Mouse (Mus musculus): ENCODE measurements at regions not wholly inside any gene's neighbourhood (a gene's known extent, or its start where the extent isn't known, plus 50 kb on each side); places are given as distances from the start of the nearest gene placed in this dataset.
"Not testable (repeated sequence)": the region's sequence is repeated elsewhere in the genome, so short reads cannot be mapped to it uniquely, and the experiment has no call there.

GRCm38 (mm10) chr14:53741246-53741645 lies 512.7 kb downstream of the Dad1 start:
- H3K27ac ChIP-seq (ENCODE audit: low read depth, low read length); H3K27me3 ChIP-seq (replicated peaks; ENCODE audit: control insufficient read depth, insufficient read depth, low read length); H3K4me3 ChIP-seq (ENCODE audit: low read depth, low read length); ATAC-seq; H3K9me3 ChIP-seq (replicated peaks; ENCODE audit: control insufficient read depth, low read length); H3K4me1 ChIP-seq (ENCODE audit: control insufficient read depth, insufficient read depth, low read length); H3K9ac ChIP-seq (ENCODE audit: low read length); H3K4me2 ChIP-seq (ENCODE audit: low read length); H3K36me3 ChIP-seq (ENCODE audit: control insufficient read depth, insufficient read depth, low read length): not testable (repeated sequence)
- peak; percentile 28 for DNase-seq (ENCODE audit: low spot score)
- 50% methylated on average over 4 of the region's 4 CpGs for WGBS

GRCm38 (mm10) chr14:53737962-53738361 lies 515.9 kb downstream of the Dad1 start:
- H3K4me2 ChIP-seq (ENCODE audit: low read length); H3K4me1 ChIP-seq (ENCODE audit: control insufficient read depth, insufficient read depth, low read length); H3K4me3 ChIP-seq (ENCODE audit: low read depth, low read length); H3K27me3 ChIP-seq (replicated peaks; ENCODE audit: control insufficient read depth, insufficient read depth, low read length); H3K9me3 ChIP-seq (replicated peaks; ENCODE audit: control insufficient read depth, low read length); H3K9ac ChIP-seq (ENCODE audit: low read length); H3K27ac ChIP-seq (ENCODE audit: low read depth, low read length); H3K36me3 ChIP-seq (ENCODE audit: control insufficient read depth, insufficient read depth, low read length): not testable (repeated sequence)
- WGBS: 36% methylated on average over 4 of the region's 4 CpGs
- DNase-seq (ENCODE audit: low spot score) (peak; percentile 2), ATAC-seq (0 out of 2 replicates have a peak, but pooled peaks have one; percentile 37)

- not testable (repeated sequence) for H3K27me3 ChIP-seq (replicated peaks; ENCODE audit: control insufficient read depth, insufficient read depth, low read length); H3K4me3 ChIP-seq (ENCODE audit: low read depth, low read length); H3K4me2 ChIP-seq (ENCODE audit: low read length); ATAC-seq; H3K27ac ChIP-seq (ENCODE audit: low read depth, low read length); H3K4me1 ChIP-seq (ENCODE audit: control insufficient read depth, insufficient read depth, low read length); H3K9me3 ChIP-seq (replicated peaks; ENCODE audit: control insufficient read depth, low read length); H3K36me3 ChIP-seq (ENCODE audit: control insufficient read depth, insufficient read depth, low read length); DNase-seq (ENCODE audit: low spot score); H3K9ac ChIP-seq (ENCODE audit: low read length)
- 76% methylated on average over 4 of the region's 4 CpGs for WGBS
Measured at GRCm38 (mm10) chr14:53736274-53736673, 517.6 kb downstream of the Dad1 start.

GRCm38 (mm10) chr14:53731600-53731999 lies 522.3 kb downstream of the Dad1 start:
- not testable (repeated sequence) for H3K9ac ChIP-seq (ENCODE audit: low read length); H3K4me2 ChIP-seq (ENCODE audit: low read length); H3K27ac ChIP-seq (ENCODE audit: low read depth, low read length); H3K36me3 ChIP-seq (ENCODE audit: control insufficient read depth, insufficient read depth, low read length); ATAC-seq; H3K4me3 ChIP-seq (ENCODE audit: low read depth, low read length); H3K4me1 ChIP-seq (ENCODE audit: control insufficient read depth, insufficient read depth, low read length); DNase-seq (ENCODE audit: low spot score); H3K27me3 ChIP-seq (replicated peaks; ENCODE audit: control insufficient read depth, insufficient read depth, low read length); H3K9me3 ChIP-seq (replicated peaks; ENCODE audit: control insufficient read depth, low read length)
- no CpG with 5 or more reads among the region's 4 CpGs for WGBS

- not testable (repeated sequence) for H3K4me1 ChIP-seq (ENCODE audit: control insufficient read depth, insufficient read depth, low read length); H3K9me3 ChIP-seq (replicated peaks; ENCODE audit: control insufficient read depth, low read length); ATAC-seq; H3K27me3 ChIP-seq (replicated peaks; ENCODE audit: control insufficient read depth, insufficient read depth, low read length); H3K36me3 ChIP-seq (ENCODE audit: control insufficient read depth, insufficient read depth, low read length); H3K9ac ChIP-seq (ENCODE audit: low read length); H3K4me3 ChIP-seq (ENCODE audit: low read depth, low read length); DNase-seq (ENCODE audit: low spot score); H3K27ac ChIP-seq (ENCODE audit: low read depth, low read length); H3K4me2 ChIP-seq (ENCODE audit: low read length)
- whole genome bisulfite sequencing: no CpG with 5 or more reads among the region's 7 CpGs
Measured at GRCm38 (mm10) chr14:53729877-53730276, 524.0 kb downstream of the Dad1 start.

- no CpG with 5 or more reads among the region's 1 CpGs for WGBS
- not testable (repeated sequence) for H3K36me3 ChIP-seq (ENCODE audit: control insufficient read depth, insufficient read depth, low read length); H3K4me1 ChIP-seq (ENCODE audit: control insufficient read depth, insufficient read depth, low read length); H3K9me3 ChIP-seq (replicated peaks; ENCODE audit: control insufficient read depth, low read length); H3K27ac ChIP-seq (ENCODE audit: low read depth, low read length); H3K4me2 ChIP-seq (ENCODE audit: low read length); ATAC-seq; H3K9ac ChIP-seq (ENCODE audit: low read length); DNase-seq (ENCODE audit: low spot score); H3K4me3 ChIP-seq (ENCODE audit: low read depth, low read length); H3K27me3 ChIP-seq (replicated peaks; ENCODE audit: control insufficient read depth, insufficient read depth, low read length)
Measured at GRCm38 (mm10) chr14:53729149-53729548, 524.8 kb downstream of the Dad1 start.

GRCm38 (mm10) chr14:53726914-53727313 lies 527.0 kb downstream of the Dad1 start:
- H3K36me3 ChIP-seq (ENCODE audit: control insufficient read depth, insufficient read depth, low read length); H3K4me2 ChIP-seq (ENCODE audit: low read length); H3K9ac ChIP-seq (ENCODE audit: low read length); H3K9me3 ChIP-seq (replicated peaks; ENCODE audit: control insufficient read depth, low read length); H3K4me3 ChIP-seq (ENCODE audit: low read depth, low read length); ATAC-seq; DNase-seq (ENCODE audit: low spot score); H3K27me3 ChIP-seq (replicated peaks; ENCODE audit: control insufficient read depth, insufficient read depth, low read length); H3K27ac ChIP-seq (ENCODE audit: low read depth, low read length); H3K4me1 ChIP-seq (ENCODE audit: control insufficient read depth, insufficient read depth, low read length): not testable (repeated sequence)
- WGBS: 51% methylated on average over 2 of the region's 4 CpGs

GRCm38 (mm10) chr14:53723611-53724010 lies 530.3 kb downstream of the Dad1 start:
- not testable (repeated sequence) for H3K4me1 ChIP-seq (ENCODE audit: control insufficient read depth, insufficient read depth, low read length); H3K9me3 ChIP-seq (replicated peaks; ENCODE audit: control insufficient read depth, low read length); H3K4me2 ChIP-seq (ENCODE audit: low read length); DNase-seq (ENCODE audit: low spot score); ATAC-seq; H3K27ac ChIP-seq (ENCODE audit: low read depth, low read length); H3K9ac ChIP-seq (ENCODE audit: low read length); H3K36me3 ChIP-seq (ENCODE audit: control insufficient read depth, insufficient read depth, low read length); H3K27me3 ChIP-seq (replicated peaks; ENCODE audit: control insufficient read depth, insufficient read depth, low read length); H3K4me3 ChIP-seq (ENCODE audit: low read depth, low read length)

- DNase-seq (ENCODE audit: low spot score); H3K27me3 ChIP-seq (replicated peaks; ENCODE audit: control insufficient read depth, insufficient read depth, low read length); H3K4me1 ChIP-seq (ENCODE audit: control insufficient read depth, insufficient read depth, low read length); H3K9me3 ChIP-seq (replicated peaks; ENCODE audit: control insufficient read depth, low read length); H3K27ac ChIP-seq (ENCODE audit: low read depth, low read length); H3K4me2 ChIP-seq (ENCODE audit: low read length); H3K4me3 ChIP-seq (ENCODE audit: low read depth, low read length); H3K9ac ChIP-seq (ENCODE audit: low read length); H3K36me3 ChIP-seq (ENCODE audit: control insufficient read depth, insufficient read depth, low read length); ATAC-seq: not testable (repeated sequence)
- WGBS: 86% methylated on average over 2 of the region's 2 CpGs
Measured at GRCm38 (mm10) chr14:53721901-53722300, 532.0 kb downstream of the Dad1 start.

Measured in forebrain, embryonic 14.5 days (tissue).